Mouse (Mus musculus) lung, adult 2 months (tissue): ENCODE data around the gene Asb6.

ENCODE experiments used
- CTCF ChIP-seq: fragments of 200-500 bp; IDR thresholded peaks from 2 replicates; pipeline ENCODE4 v1.5.1; 2011; ENCODE audit warnings: mild to moderate bottlenecking, low read length, control low read depth; ENCODE audit not compliant: insufficient read depth
- POLR2A ChIP-seq: fragments of 200-500 bp; IDR thresholded peaks from 2 replicates; pipeline ENCODE4 v1.6.1; 2011; ENCODE audit warnings: low read depth, mild to moderate bottlenecking, control low read depth, low read length, borderline replicate concordance; ENCODE audit errors: extremely low read depth

- TF ChIP-seq CTCF, result no peak
- no peak for TF ChIP-seq POLR2A
Observed at GRCm38 (mm10) chr2:30857076-30857475, 26.9 kb upstream of the Asb6 start.
